Mouse (Mus musculus): ENCODE measurements at regions not wholly inside any gene's neighbourhood (a gene's known extent, or its start where the extent isn't known, plus 50 kb on each side); places are given as distances from the start of the nearest gene placed in this dataset.

DNA sequence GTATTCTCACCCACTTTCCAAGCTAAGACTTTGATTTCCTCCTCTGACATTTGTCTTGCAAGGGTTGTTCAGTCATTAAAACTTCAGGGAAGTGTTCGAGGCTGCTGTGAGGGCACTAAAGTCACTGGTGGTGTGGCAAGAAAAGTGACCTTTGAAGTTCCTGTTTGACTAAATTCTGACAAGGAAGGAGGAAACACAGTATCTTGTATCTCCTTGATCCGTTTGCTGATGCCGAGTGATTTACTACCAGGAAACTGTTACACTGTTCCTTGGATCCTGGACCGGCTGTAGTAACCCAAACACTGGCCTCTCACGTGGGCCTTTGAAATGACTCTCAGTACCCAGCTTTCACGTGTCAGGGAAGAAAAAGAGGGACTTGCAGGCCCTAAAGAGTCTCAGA, 53.5 kb upstream of the Ralgapa2 start:
- DNase-seq (ENCODE audit: low spot score) = no peak
- H3K4me3 ChIP-seq (ENCODE audit: low read depth, low read length) = no peak overlapping the region
- H3K4me2 ChIP-seq (replicated peaks; ENCODE audit: low read depth) = no peak overlapping the region
- H3K9ac ChIP-seq (ENCODE audit: low read length) = no peak overlapping the region
- TF ChIP-seq EP300 (optimal IDR thresholded peaks at IDR 0.05) (no peak), CTCF (IDR thresholded peaks at IDR 0.05; ENCODE audit: low read depth) (no peak)
- 37% methylated on average over 6 of the region's 6 CpGs for WGBS
- no peak overlapping the region for H3K27ac ChIP-seq (replicated peaks)
- no peaks in the 10 kb centered on the region for H3K4me1 ChIP-seq (replicated peaks; ENCODE audit: control insufficient read depth, insufficient read depth)
- no peaks in the 10 kb centered on the region for H3K36me3 ChIP-seq (ENCODE audit: control insufficient read depth, insufficient read depth, low read length)
- H3K9me3 ChIP-seq (ENCODE audit: control insufficient read depth, low read length) = no peaks in the 10 kb centered on the region
- no peaks in the 10 kb centered on the region for H3K27me3 ChIP-seq (ENCODE audit: control insufficient read depth, insufficient read depth, low read length)
- 0 out of 2 replicates have a peak, but pooled peaks have one; percentile 47 for ATAC-seq (ENCODE audit: low FRiP score, low TSS enrichment)

DNA sequence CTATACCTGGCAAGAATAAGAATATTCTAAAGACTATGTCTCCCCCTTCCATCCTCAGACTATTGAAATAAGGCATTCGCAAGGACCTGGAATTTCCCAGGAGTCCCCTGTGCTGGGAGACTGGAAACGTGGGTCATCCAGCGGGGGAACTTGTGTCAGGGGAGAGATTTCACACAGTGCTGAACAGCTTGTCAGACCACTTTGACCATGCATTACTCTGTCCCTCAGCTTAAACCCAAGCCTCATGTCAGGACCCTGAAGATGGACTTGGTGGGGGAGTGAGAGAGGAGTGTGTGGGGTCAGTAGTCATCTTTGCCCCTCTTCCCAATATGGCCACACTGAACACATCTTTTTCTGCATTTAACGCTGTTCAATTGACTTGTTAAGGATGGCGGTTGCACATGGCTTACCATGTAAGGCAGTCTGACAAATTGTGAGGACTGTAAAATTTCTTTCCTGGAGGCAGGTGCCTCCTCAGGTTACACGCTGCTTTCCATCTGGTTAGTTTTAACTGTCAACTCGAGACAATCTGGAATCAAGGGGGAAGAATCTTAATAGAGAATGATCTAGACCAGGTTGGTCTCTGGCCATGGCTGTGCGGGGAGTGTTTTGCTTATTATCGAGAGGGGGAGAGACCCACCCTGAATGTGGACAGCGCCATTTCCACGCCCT, 56.2 kb upstream of the Ralgapa2 start:
- Histone ChIP-seq H3K36me3 (ENCODE audit: control insufficient read depth, insufficient read depth, low read length) (no peaks in the 10 kb centered on the region), H3K27me3 (ENCODE audit: control insufficient read depth, insufficient read depth, low read length) (no peaks in the 10 kb centered on the region), H3K27ac (replicated peaks) (no peak overlapping the region), H3K4me3 (ENCODE audit: low read depth, low read length) (no peak overlapping the region), H3K4me2 (replicated peaks; ENCODE audit: low read depth) (no peak overlapping the region), H3K9me3 (ENCODE audit: control insufficient read depth, low read length) (no peaks in the 10 kb centered on the region), H3K4me1 (replicated peaks; ENCODE audit: control insufficient read depth, insufficient read depth) (no peaks in the 10 kb centered on the region), H3K9ac (ENCODE audit: low read length) (no peak overlapping the region)
- ATAC-seq (ENCODE audit: low FRiP score, low TSS enrichment) (no peak), DNase-seq (ENCODE audit: low spot score) (no peak)
- WGBS = 63% methylated on average over 11 of the region's 11 CpGs
- TF ChIP-seq EP300 (optimal IDR thresholded peaks at IDR 0.05) (no peak), CTCF (IDR thresholded peaks at IDR 0.05; ENCODE audit: low read depth) (no peak)

DNA sequence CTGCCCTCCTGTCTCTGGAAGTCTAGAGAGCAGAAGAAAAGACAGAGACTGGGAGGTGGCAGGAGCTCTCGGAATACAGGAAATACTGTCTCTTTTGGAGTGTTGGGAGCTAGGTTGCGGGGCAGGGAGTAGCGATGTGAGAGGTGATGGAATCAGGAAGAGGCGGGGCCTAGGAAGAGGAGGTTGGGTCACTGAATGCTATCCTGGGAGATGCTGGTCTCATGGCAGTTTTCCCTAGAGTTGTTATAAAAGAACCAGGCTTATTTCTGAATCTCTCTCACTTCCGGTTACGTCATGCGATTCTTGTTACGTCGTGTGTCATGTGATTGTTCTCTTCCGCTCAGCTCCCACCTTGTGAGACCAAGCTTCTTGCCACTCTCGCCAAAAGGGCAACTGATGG, 58.9 kb upstream of the Ralgapa2 start:
- H3K9ac ChIP-seq (ENCODE audit: low read length) = no peak overlapping the region
- ATAC-seq (ENCODE audit: low FRiP score, low TSS enrichment) (no peak), DNase-seq (ENCODE audit: low spot score) (no peak)
- no peak overlapping the region for H3K4me2 ChIP-seq (replicated peaks; ENCODE audit: low read depth)
- H3K4me1 ChIP-seq (replicated peaks; ENCODE audit: control insufficient read depth, insufficient read depth) = no peaks in the 10 kb centered on the region
- TF ChIP-seq EP300 (optimal IDR thresholded peaks at IDR 0.05) (no peak), CTCF (IDR thresholded peaks at IDR 0.05; ENCODE audit: low read depth) (no peak)
- no peak overlapping the region for H3K4me3 ChIP-seq (ENCODE audit: low read depth, low read length)
- H3K36me3 ChIP-seq (ENCODE audit: control insufficient read depth, insufficient read depth, low read length) = no peaks in the 10 kb centered on the region
- no peak overlapping the region for H3K27ac ChIP-seq (replicated peaks)
- 90% methylated on average over 11 of the region's 11 CpGs for WGBS
- no peaks in the 10 kb centered on the region for H3K27me3 ChIP-seq (ENCODE audit: control insufficient read depth, insufficient read depth, low read length)
- no peaks in the 10 kb centered on the region for H3K9me3 ChIP-seq (ENCODE audit: control insufficient read depth, low read length)

DNA sequence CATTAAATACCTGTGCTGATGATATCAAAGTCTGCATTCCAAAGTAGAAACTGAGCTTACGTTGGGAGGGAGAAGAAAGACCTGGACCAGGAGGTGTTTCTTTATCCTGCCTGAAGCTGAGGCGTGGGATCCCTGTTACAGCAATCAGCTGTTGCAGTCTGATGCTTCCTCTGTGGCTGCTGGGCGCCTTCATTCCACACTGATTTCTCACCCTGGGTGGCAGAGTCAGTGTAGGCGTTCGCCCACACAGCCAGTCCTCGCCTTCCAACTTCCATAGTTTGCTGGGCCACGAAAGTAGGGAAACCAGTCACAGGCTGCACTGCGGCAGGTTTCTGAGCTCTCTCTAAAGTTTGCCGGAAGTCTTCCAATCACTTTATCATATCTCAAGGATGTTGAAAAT, 59.7 kb upstream of the Ralgapa2 start:
- H3K4me2 ChIP-seq (replicated peaks; ENCODE audit: low read depth) = no peak overlapping the region
- H3K4me1 ChIP-seq (replicated peaks; ENCODE audit: control insufficient read depth, insufficient read depth) = no peaks in the 10 kb centered on the region
- no peak for TF ChIP-seq CTCF (IDR thresholded peaks at IDR 0.05; ENCODE audit: low read depth)
- no peak for TF ChIP-seq EP300 (optimal IDR thresholded peaks at IDR 0.05)
- no peaks in the 10 kb centered on the region for H3K27me3 ChIP-seq (ENCODE audit: control insufficient read depth, insufficient read depth, low read length)
- no peaks in the 10 kb centered on the region for H3K9me3 ChIP-seq (ENCODE audit: control insufficient read depth, low read length)
- DNase-seq (ENCODE audit: low spot score) (no peak), ATAC-seq (ENCODE audit: low FRiP score, low TSS enrichment) (no peak)
- no peak overlapping the region for H3K27ac ChIP-seq (replicated peaks)
- 73% methylated on average over 9 of the region's 9 CpGs for WGBS
- H3K36me3 ChIP-seq (ENCODE audit: control insufficient read depth, insufficient read depth, low read length) = no peaks in the 10 kb centered on the region
- no peak overlapping the region for H3K9ac ChIP-seq (ENCODE audit: low read length)
- no peak overlapping the region for H3K4me3 ChIP-seq (ENCODE audit: low read depth, low read length)

DNA sequence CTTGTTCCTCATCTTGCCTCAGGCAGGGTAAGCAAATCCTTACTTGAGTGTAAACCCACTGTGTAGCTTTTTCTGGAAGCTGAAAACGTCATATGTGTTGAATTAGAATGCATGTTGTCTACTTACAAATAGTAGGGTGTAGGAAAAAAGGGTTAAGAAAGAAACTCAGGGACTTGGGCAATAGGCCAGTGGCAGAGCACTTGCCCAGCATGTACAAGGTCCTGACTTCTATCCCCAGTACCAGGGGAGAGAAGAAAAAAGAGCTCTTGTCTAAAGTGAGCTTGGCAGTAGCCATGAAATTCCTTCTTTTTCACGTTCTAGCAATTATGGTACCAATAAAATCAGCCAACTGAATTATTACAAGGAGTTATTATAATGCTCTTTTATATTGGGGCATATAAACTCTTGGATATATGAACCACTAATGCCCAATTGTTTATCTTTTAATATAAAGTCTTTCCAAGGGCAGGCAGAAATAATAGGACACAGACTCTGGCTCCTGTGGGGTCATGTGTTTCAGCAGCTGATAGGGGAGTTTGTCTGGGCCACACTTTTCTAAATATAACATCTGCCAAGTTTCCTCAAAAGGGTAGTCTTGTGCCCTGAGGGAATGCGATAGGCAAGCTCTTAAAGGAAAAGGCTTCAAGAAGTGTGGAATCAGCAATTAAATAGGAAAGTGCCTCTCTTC, 63.6 kb upstream of the Ralgapa2 start:
- Histone ChIP-seq H3K36me3 (ENCODE audit: control insufficient read depth, insufficient read depth, low read length) (no peaks in the 10 kb centered on the region), H3K27me3 (ENCODE audit: control insufficient read depth, insufficient read depth, low read length) (no peaks in the 10 kb centered on the region), H3K4me1 (replicated peaks; ENCODE audit: control insufficient read depth, insufficient read depth) (no peaks in the 10 kb centered on the region), H3K4me3 (ENCODE audit: low read depth, low read length) (no peak overlapping the region), H3K4me2 (replicated peaks; ENCODE audit: low read depth) (no peak overlapping the region), H3K9ac (ENCODE audit: low read length) (no peak overlapping the region), H3K27ac (replicated peaks) (no peak overlapping the region; the same call in 1 of the 2 replicates), H3K9me3 (ENCODE audit: control insufficient read depth, low read length) (no peaks in the 10 kb centered on the region)
- TF ChIP-seq EP300 (optimal IDR thresholded peaks at IDR 0.05) (no peak), CTCF (IDR thresholded peaks at IDR 0.05; ENCODE audit: low read depth) (no peak)
- peak; percentile 29; the same call in 1 of the 2 replicates for ATAC-seq (ENCODE audit: low FRiP score, low TSS enrichment)
- WGBS = 51% methylated on average over 3 of the region's 3 CpGs
- no peak for DNase-seq (ENCODE audit: low spot score)

DNA sequence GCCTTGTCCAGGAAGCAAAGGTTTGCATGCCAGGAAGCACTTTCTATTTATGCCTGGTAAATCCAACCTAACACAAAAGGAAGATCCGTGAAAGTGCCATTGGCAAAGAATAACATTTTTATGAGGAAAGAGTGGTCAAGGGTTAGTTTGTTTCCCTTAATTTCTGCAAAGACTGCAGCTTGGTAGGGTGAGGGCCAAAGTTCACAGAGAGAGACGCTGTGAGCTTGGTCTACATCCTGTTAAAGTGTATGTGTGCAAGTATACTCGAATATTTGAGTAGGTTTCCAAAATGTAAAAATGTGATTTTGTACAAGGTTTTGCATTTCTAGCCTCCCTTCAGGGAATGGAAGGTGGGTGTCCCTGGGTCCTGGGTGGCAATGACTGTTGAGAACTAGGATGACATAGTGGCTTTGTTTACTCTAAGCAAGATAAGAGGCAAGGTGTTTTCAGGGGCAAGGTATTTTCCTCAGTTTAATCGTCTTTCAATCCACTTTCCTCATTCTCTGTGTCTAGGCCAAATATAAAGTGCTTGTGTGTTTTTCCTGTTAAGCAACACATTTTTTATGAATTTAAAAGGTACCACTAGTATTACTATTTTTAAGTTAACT, 64.3 kb upstream of the Ralgapa2 start:
- ATAC-seq (ENCODE audit: low FRiP score, low TSS enrichment) = 0 out of 2 replicates have a peak, but pooled peaks have one; percentile 49
- Histone ChIP-seq H3K27ac (replicated peaks) (no peak overlapping the region; the same call in 1 of the 2 replicates), H3K9me3 (ENCODE audit: control insufficient read depth, low read length) (no peaks in the 10 kb centered on the region), H3K27me3 (ENCODE audit: control insufficient read depth, insufficient read depth, low read length) (no peaks in the 10 kb centered on the region), H3K4me1 (replicated peaks; ENCODE audit: control insufficient read depth, insufficient read depth) (no peaks in the 10 kb centered on the region), H3K4me3 (ENCODE audit: low read depth, low read length) (no peak overlapping the region), H3K4me2 (replicated peaks; ENCODE audit: low read depth) (no peak overlapping the region), H3K36me3 (ENCODE audit: control insufficient read depth, insufficient read depth, low read length) (no peaks in the 10 kb centered on the region), H3K9ac (ENCODE audit: low read length) (no peak overlapping the region)
- 43% methylated on average over 4 of the region's 4 CpGs for WGBS
- no peak for DNase-seq (ENCODE audit: low spot score)
- TF ChIP-seq EP300 (optimal IDR thresholded peaks at IDR 0.05) = no peak
- TF ChIP-seq CTCF (IDR thresholded peaks at IDR 0.05; ENCODE audit: low read depth) = no peak
